Mouse (Mus musculus): ENCODE results near the gene Fgfr2. TPM values are rescaled to one million over a fixed set of nuclear protein-coding genes. Genes with fewer than 3 reads are reported as not detected.

Fgfr2 gene
- total RNA-seq, 1 experiment from 2014 or later: not detected

- ATAC-seq (replicated peaks in 1 of 2; ENCODE audit: insufficient read depth in 1 of 2, low FRiP score in 2 of 2, low TSS enrichment in 1 of 2, low read depth in 1 of 2, poor library complexity in 2 of 2, severe bottlenecking in 2 of 2): no peak
These were observed 2239.0 kb downstream of the Fgfr2 start for GRCm38 (mm10) chr7:130884161-130884560.

DNA sequence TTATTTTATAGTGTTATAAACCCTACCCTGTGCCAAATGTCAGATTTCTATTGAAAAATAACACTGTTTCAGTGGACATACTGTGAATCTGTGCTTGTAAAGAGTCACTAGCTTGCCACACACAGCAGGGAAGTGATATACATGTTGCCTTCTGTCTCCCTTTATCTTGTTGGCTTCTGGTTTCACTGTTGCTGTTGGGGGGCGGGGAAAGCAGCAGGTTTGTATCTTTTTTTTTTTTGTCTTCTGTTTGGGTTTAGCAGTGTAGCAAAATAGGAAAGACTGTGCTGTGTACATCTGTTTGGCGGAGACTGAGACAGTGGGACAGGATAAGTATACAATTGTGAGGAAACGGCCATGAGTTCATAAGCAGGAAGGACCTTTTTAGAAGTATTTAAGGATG, 2255.9 kb downstream of the Fgfr2 start:
- no peak for ATAC-seq (replicated peaks in 1 of 2; ENCODE audit: insufficient read depth in 1 of 2, low FRiP score in 2 of 2, low TSS enrichment in 1 of 2, low read depth in 1 of 2, poor library complexity in 2 of 2, severe bottlenecking in 2 of 2)

GRCm38 (mm10) chr7:130866640-130867039, 2256.5 kb downstream of the Fgfr2 start:
- no peak for ATAC-seq (replicated peaks in 1 of 2; ENCODE audit: insufficient read depth in 1 of 2, low FRiP score in 2 of 2, low TSS enrichment in 1 of 2, low read depth in 1 of 2, poor library complexity in 2 of 2, severe bottlenecking in 2 of 2)

- peak; percentile 99 for ATAC-seq (replicated peaks in 1 of 2; ENCODE audit: insufficient read depth in 1 of 2, low FRiP score in 2 of 2, low TSS enrichment in 1 of 2, low read depth in 1 of 2, poor library complexity in 2 of 2, severe bottlenecking in 2 of 2)
These were observed 2257.2 kb downstream of the Fgfr2 start, which contains the start of gene Plekha1 for GRCm38 (mm10) chr7:130865613-130866591. Gene Plekha1, plus strand, starts transcription at chr7:130865756.

GRCm38 (mm10) chr7:130864711-130865110, 2258.4 kb downstream of the Fgfr2 start:
- no peak for ATAC-seq (replicated peaks in 1 of 2; ENCODE audit: insufficient read depth in 1 of 2, low FRiP score in 2 of 2, low TSS enrichment in 1 of 2, low read depth in 1 of 2, poor library complexity in 2 of 2, severe bottlenecking in 2 of 2)

DNA sequence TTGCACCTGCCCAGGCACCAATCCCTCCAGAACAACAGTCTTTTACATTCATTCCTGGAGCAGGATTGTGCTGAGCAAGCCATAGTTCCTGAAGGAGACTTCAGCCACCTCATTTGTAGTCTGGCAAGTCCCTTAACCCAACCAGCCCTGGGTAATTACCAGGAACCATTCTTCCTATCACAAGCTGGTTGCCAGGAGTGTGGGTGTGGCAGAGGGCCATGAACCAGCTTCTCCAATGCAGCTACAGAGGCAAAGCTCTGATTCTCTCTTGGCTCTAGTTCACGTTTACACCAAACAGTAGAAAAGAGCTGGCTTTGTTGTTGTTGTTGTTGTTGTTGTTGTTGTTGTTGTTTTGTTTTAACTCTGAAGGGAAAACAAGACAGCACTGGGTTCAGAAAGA, 2260.6 kb downstream of the Fgfr2 start:
- no peak for ATAC-seq (replicated peaks in 1 of 2; ENCODE audit: insufficient read depth in 1 of 2, low FRiP score in 2 of 2, low TSS enrichment in 1 of 2, low read depth in 1 of 2, poor library complexity in 2 of 2, severe bottlenecking in 2 of 2)

DNA sequence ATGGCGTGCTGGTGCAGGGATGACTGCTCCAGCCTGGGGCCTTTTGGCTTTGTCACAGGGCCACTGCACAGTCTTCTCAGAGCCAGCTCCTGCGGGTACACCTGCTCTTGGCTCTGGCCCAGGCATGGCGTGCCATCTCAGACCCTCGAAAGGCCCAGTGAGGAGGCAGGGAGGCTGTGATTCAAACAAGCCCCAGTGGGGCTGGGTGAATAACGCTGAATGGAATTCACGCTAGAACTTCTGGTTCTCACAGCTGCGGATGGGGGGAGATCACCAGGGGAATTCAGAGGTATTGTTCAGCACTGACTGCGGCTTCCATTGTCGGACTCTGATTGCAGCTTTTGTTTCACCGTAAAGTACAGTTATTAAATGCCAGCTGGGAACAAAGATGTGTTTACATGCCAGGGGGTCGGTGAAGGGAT, 2262.4 kb downstream of the Fgfr2 start:
- no peak for ATAC-seq (replicated peaks in 1 of 2; ENCODE audit: insufficient read depth in 1 of 2, low FRiP score in 2 of 2, low TSS enrichment in 1 of 2, low read depth in 1 of 2, poor library complexity in 2 of 2, severe bottlenecking in 2 of 2)

GRCm38 (mm10) chr7:130859926-130860325, 2263.2 kb downstream of the Fgfr2 start:
- ATAC-seq (replicated peaks in 1 of 2; ENCODE audit: insufficient read depth in 1 of 2, low FRiP score in 2 of 2, low TSS enrichment in 1 of 2, low read depth in 1 of 2, poor library complexity in 2 of 2, severe bottlenecking in 2 of 2): no peak

DNA sequence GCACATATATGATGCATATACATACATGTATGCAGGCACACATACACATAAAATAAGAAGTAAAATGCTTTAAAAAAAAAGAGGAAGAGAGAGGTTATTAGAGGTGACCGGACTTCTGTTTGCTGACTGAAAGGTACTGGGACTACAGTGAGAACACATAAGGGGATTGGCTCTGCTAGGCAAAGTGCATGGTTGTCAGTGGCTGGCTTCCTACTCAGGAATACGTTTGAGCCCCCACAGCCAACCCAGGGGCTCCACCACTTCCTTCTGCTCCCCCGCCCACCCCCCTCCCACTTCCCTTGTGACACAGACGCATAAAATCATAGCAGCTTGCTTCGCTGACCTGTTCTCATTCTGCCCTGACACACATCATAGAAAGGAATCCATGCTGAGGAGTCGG, 2265.2 kb downstream of the Fgfr2 start:
- peak; percentile 95 for ATAC-seq (replicated peaks in 1 of 2; ENCODE audit: insufficient read depth in 1 of 2, low FRiP score in 2 of 2, low TSS enrichment in 1 of 2, low read depth in 1 of 2, poor library complexity in 2 of 2, severe bottlenecking in 2 of 2)

- ATAC-seq (replicated peaks in 1 of 2; ENCODE audit: insufficient read depth in 1 of 2, low FRiP score in 2 of 2, low TSS enrichment in 1 of 2, low read depth in 1 of 2, poor library complexity in 2 of 2, severe bottlenecking in 2 of 2): no peak
These were observed 2267.5 kb downstream of the Fgfr2 start for GRCm38 (mm10) chr7:130855681-130856080.

GRCm38 (mm10) chr7:130854684-130855292, 2268.4 kb downstream of the Fgfr2 start:
- no peak for ATAC-seq (replicated peaks in 1 of 2; ENCODE audit: insufficient read depth in 1 of 2, low FRiP score in 2 of 2, low TSS enrichment in 1 of 2, low read depth in 1 of 2, poor library complexity in 2 of 2, severe bottlenecking in 2 of 2)

DNA sequence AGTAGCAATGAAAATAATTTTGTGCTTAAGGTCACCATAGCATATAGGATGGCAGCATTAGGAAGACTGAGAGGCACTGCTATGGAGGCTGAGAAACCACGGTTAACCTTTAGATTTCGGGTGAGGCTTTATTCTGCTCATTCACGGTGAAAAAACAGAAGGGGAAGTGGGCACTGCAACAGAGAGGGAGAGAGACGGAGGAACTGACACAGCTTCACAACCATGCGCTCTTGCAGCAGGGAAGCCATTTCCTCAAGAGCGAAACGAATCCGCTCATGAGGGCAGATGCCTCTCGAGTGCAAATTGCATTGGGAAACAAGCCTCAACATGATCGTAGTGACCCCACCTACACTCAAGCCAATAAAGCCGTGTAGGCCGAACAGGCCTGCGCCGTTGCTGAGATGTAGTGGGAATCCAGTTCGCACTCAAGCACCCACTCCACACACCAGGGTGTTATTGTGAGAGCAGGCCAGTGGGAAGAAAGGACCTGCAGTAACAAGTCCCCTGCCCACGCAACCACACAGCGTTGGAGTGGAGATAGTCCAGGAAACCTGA, 2275.9 kb downstream of the Fgfr2 start:
- peak; percentile 56 to 84; a peak in 3 of 4 replicates for ATAC-seq (replicated peaks in 1 of 2; ENCODE audit: insufficient read depth in 1 of 2, low FRiP score in 2 of 2, low TSS enrichment in 1 of 2, low read depth in 1 of 2, poor library complexity in 2 of 2, severe bottlenecking in 2 of 2)

DNA sequence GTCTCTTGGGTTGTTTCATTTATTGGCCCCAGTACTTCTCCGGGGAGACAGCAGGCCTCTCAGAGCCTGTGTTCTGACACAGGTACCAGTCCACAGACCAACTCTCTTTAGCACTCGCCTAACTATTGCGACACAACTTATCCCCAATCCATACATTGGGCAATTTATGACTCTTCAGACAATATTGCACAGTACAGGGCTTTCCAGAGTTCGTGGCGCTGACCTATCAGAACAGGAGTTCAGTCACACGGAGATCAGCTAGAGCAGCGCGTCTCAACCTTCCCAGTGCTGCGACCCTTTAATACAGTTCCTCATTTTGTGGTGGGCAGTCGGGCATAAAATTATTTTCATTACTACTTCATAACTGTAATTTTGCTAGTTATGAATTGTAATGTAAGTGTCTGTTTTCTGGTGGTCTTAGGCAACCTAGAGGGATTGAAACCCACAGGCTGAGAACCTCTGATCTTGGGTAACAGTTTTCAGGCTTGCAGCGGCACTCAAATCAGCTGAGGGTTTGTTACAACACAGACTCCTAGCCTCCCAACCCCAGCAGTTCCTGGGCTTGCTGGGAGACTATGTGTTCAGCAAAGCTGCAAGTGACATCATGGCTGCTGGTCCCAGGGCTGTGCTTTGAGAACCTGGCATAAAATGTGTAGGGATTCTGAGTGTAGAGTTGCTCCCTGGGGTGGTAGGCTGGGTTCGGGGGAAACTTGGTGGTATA, 2283.6 kb downstream of the Fgfr2 start:
- ATAC-seq (replicated peaks in 1 of 2; ENCODE audit: insufficient read depth in 1 of 2, low FRiP score in 2 of 2, low TSS enrichment in 1 of 2, low read depth in 1 of 2, poor library complexity in 2 of 2, severe bottlenecking in 2 of 2): peak; percentile 55 to 84; a peak in 3 of 4 replicates

DNA sequence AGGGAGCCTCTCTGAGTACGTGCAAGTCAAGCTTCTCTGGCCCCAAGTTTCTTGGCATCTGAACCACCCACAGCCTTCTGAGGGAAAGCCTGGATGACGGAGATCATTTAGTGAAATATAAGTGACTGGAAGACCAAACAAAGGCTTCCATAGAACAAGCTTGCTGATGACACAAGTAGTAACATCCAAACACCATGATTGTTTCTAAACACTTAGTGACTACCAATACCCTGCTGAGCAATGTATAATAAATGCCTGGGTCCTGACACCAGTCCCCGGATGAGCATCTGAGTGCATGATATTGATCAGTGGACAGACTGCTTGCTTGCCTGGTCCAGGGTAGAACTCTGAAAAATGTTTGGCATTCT, 2284.5 kb downstream of the Fgfr2 start:
- no peak for ATAC-seq (replicated peaks in 1 of 2; ENCODE audit: insufficient read depth in 1 of 2, low FRiP score in 2 of 2, low TSS enrichment in 1 of 2, low read depth in 1 of 2, poor library complexity in 2 of 2, severe bottlenecking in 2 of 2)

DNA sequence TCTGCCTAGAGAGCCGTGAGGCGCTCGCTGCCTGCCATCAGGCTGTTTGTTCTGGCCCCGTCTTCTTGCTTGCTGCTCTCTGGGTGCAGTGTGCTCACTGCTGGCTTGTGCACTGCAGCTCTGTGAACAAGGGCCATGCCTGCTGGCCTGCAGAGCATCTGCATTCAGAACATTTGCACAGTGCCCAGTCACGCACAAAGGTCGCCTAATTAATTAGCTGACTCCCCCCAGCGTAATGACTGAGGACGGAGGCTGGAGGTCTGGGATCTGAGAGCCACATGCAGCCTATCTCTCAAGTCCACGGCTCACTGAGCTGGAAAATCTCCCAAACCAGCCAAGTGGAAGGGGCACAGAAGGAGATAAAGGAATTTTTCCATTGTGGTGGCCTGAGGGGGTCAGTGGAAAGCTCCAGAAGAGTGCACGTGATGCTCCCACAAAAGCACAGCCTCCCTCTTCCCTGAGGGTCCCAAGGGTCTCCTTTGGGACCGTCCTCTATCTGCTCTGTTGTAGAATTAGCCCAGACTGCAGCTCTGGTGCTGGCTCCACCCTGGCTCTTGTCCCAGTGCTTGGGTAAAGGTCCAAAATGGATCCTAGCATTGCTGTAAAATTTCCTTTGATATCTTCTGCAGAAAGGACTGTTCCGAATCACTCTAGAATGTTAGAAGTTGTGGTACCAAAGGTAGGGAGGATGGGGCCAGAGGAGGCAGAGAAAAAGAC, 2285.1 kb downstream of the Fgfr2 start:
- no peak for ATAC-seq (replicated peaks in 1 of 2; ENCODE audit: insufficient read depth in 1 of 2, low FRiP score in 2 of 2, low TSS enrichment in 1 of 2, low read depth in 1 of 2, poor library complexity in 2 of 2, severe bottlenecking in 2 of 2)

DNA sequence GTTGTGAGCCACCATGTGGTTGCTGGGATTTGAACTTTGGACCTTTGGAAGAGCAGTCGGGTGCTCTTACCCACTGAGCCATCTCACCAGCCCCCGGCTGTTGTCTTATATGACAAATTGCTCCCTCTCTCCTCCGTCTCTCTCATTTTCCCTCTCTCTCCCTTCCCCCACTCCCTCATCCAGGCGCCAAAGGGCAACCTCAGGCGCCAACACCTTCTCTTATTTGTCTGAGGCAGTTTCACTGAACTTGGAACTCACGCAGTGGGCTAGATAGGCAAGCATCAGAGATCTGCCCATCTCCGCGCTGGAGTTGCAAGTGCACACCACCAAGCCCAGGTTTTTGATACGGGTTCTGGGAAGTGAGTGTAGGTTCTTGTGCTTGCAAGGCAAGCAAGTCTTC, 2287.1 kb downstream of the Fgfr2 start:
- ATAC-seq (replicated peaks in 1 of 2; ENCODE audit: insufficient read depth in 1 of 2, low FRiP score in 2 of 2, low TSS enrichment in 1 of 2, low read depth in 1 of 2, poor library complexity in 2 of 2, severe bottlenecking in 2 of 2): no peak

Measured in hematopoietic stem cell, adult 5-6 weeks (primary cell).